In the genomic region with DNA sequence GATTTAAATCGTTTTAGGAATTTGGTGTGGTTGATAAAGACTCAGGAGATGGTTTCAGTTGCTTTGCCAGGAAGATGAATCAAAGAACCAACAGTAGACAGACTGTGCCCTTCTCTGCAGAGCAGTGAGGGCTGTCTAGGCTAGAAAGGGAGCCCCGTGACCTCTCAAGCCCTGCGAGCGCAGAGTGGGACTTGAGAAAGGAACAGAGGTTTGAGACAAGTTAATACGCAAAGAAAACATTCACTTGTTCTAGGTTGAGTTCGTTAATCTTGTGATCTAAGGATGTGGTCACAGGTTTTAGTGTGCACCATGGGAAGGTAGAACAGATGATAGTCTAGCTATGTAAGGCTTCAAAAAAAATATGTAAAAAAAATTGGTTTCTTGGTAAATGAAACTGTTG, we compare ENCODE assay signal across 18 mouse cellular contexts. TPM values are rescaled to one million over a fixed set of nuclear protein-coding genes. Genes with fewer than 3 reads are reported as not detected.
DNase-seq lines count a peak whose midpoint lies in the region; ATAC-seq lines count a peak whose summit lies in the region.
"Had no signal": no experiment of that assay in that cellular context is flagged by ENCODE, and none has a peak within 500 bp of the region (broad histone marks: within the 10 kb centered on the region; RNA-seq: fewer than 3 reads in every experiment).

No protein-coding gene starts in this region.

- peak; percentile 96 for ATAC-seq in activated CD4-positive, CD25-positive, alpha-beta regulatory T cell, adult 4 months
- ATAC-seq: forebrain, embryonic 14.5 days; hindbrain, postnatal 0 days; midbrain, embryonic 15.5 days; Patski had no signal

- DNase-seq in lung, postnatal 36 days = peak; percentile 26
- DNase-seq in lung, postnatal 14 days = no peak
- peak; percentile 60 to 79 for DNase-seq in thymus, adult 18-20 months
- peak; percentile 73 for DNase-seq in thymus, postnatal 4 days
- no peak for DNase-seq in frontal cortex, postnatal 10 days (ENCODE audit: low spot score in 2 of 2)
- DNase-seq in cerebellum, postnatal 25 days = no peak
- DNase-seq in right cerebral cortex, postnatal 36 days (ENCODE audit: low spot score in 2 of 2) = no peak
- DNase-seq: adrenal gland, postnatal 25 days; cerebellum, adult 8-10 months; gastrocnemius, postnatal 14 days; kidney, adult 18-20 months; layer of hippocampus, postnatal 36 days; retina, postnatal 1 day had no signal

RNA-seq across cellular contexts. Expression of gene Prrc2c, which starts 12.4 kb away (rescaled TPM):
- polyA plus RNA-seq in activated CD4-positive, CD25-positive, alpha-beta regulatory T cell, adult 4 months (2017; shearing (Covaris generic)) = 100 to 1,000 TPM; 211 to 280 TPM

Comparison
In these comparisons a context has a peak if more than half of its experiments do, and no peak if none do; other contexts are left out.
1. DNase-seq: peak in lung, postnatal 36 days (single experiment), thymus, adult 18-20 months (2 of 2) and thymus, postnatal 4 days (single experiment); none in lung, postnatal 14 days (single experiment), frontal cortex, postnatal 10 days (0 of 2), cerebellum, postnatal 25 days (0 of 2) and right cerebral cortex, postnatal 36 days (0 of 2).